Mouse (Mus musculus): Measurements from ENCODE around the gene Hook2. TPM values are rescaled to one million over a fixed set of nuclear protein-coding genes. Genes with fewer than 3 reads are reported as not detected.

The Hook2 gene
- polyA plus RNA-seq (2012; ENCODE audit: insufficient read depth, insufficient read length, missing spikeins), result 1.1 and 1.6 TPM in 2 replicates

DNA sequence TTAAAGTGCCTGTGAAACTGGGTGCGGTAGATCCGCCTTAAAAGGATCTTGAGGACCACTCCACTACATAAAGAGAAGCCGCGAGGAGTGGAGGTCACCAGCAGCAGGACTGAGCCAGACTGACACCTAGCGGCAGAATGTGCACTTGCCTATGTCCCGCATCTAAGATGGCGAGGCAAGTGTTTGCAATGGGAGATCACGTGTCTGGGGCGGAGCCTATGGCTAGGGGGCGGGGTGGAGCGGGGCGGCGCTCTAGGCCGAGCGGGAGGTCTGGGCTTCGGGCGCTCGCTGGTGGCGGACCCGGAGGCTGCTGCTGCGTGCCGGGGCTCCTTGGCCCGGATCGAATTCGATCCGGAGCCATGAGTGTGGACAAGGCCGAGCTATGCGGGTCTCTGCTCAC lies at the start of gene Hook2:
TSS of gene Hook2 (plus strand) at position 255 of the 400 bp plus-strand sequence.
- Histone ChIP-seq H3K4me3 (ENCODE audit: insufficient read depth, low read depth, low read length) (peak within 1 kb of the TSS; percentile 67), H3K4me1 (ENCODE audit: control insufficient read depth, insufficient read depth, insufficient read length, low read length) (peaks cover 3% of the 10 kb centered on the region; the same call in 1 of the 2 replicates), H3K27ac (replicated peaks; ENCODE audit: low read depth, low read length) (peak within 1 kb of the TSS; percentile 74)

DNA sequence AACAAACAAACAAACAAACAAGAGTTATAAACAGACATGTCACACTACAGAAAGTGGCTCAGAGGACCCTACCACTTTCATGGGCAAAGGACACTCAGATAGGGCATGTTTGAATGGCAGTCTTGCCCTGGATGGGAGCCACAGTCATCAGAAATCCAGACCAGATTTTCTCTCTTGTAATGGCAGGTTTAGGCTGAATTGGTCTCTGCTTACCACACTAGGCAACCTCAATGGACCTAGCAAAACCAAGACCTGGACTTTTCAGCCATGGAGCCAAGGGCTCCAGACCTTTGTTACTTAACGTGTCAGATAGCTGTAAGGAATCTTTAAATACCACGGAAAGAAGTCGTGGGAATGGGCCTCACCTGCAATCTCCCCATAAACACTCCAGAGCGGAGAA lies 46.7 kb upstream of the Hook2 start:
- H3K4me1 ChIP-seq (ENCODE audit: control insufficient read depth, insufficient read depth, insufficient read length, low read length), result no peaks in the 10 kb centered on the region
- H3K27ac ChIP-seq (replicated peaks; ENCODE audit: low read depth, low read length), result no peak overlapping the region
- no peak overlapping the region for H3K4me3 ChIP-seq (ENCODE audit: insufficient read depth, low read depth, low read length)

DNA sequence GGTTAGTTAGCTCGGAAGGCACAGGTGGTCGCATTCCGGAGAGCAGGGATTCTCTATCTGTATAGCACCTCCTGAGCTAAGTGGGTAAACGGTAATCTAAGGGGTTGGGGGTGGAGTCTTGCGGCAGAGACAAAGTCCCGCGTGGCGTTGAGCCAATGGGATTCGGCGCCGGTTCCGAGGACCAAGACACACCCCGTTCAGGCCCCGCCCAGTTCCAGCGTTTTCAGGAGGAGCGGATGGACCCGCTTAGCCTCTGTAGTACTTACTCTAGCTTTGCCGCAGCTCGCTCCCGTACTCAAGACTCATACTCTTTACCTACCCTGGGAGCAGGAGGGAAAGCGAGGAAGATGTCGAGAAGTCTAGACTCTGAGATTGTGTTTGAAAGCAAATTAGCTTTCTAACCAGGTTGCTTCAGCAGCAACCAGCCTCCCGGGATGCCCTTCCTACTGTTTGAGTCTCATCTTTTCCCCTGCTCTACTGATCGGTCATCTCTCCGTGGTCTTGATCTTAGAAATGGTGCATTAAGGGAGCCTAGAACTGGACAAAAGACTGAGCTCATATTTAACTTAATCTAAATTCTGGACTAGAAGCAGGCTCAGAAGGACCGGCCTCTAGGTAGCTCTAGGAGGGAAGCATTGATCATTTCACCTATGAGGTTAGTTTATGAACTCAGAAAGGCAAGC lies 45.8 kb upstream of the Hook2 start:
- Histone ChIP-seq H3K27ac (replicated peaks; ENCODE audit: low read depth, low read length) (no peak overlapping the region), H3K4me3 (ENCODE audit: insufficient read depth, low read depth, low read length) (peak overlapping the region; percentile 30), H3K4me1 (ENCODE audit: control insufficient read depth, insufficient read depth, insufficient read length, low read length) (no peaks in the 10 kb centered on the region)

DNA sequence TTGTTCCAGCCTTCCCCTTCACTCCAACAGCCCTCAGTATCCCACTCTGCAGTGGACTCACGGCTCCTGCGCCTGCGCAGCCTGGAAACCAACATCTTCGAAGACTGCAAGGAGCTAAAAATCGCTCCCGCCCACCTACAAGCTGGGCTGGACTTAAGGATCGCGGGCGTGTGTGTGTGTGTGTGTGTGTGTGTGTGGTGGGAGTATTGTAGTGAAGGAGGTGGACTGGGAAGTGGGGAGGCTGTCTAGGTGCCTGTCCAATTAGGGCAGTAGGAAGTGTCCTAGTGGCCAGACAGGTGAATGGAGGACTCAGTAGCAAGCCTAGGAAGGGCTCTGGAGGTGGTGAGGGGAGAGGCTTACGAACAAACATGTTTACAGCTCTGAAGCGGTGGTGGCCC lies 45.2 kb upstream of the Hook2 start:
- peak overlapping the region; percentile 20; the same call in 1 of the 2 replicates for H3K4me3 ChIP-seq (ENCODE audit: insufficient read depth, low read depth, low read length)
- no peaks in the 10 kb centered on the region for H3K4me1 ChIP-seq (ENCODE audit: control insufficient read depth, insufficient read depth, insufficient read length, low read length)
- no peak overlapping the region for H3K27ac ChIP-seq (replicated peaks; ENCODE audit: low read depth, low read length)

DNA sequence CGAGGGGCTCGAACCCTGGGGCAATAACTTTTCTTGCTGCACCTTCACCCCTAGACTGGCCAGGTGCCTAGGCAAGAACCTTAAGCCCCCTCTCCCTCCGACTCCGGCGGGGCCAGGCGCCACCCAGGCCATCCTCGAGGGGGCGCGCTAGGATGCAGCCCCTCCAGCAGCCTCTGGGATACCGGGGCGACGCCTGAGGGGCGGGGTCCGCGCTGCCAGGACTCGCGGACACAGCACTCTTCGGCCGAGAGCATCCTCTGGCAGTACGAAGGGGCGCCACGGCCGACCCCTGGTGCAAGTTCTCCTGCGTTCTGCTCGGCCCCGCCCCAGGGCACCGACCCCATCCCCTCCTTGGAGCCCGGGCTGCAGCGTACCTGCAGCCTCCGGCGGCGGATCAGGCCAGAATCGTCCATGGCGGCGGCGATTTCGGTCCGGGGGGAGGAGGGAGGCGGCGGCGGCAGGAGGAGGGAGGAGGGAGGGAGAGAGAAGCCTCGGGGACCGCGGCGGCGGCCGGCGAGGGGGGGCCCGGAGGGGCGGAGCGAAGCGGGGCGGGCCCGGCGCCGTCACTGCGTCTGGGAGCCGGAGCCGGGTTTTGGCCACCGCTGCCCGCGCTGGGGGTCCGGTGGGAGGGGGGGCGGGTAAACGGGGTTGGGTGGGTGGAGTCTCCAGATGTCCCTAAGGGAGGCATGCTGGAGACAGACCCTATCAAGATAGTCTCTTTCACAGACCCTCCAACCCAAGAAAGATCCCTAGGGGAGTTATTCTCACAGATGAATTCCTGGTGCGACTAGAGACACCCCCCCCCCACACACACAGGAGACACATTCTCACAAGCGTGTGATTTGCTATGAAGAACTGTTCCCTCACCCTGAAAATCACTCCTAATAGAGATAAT lies 44.5 kb upstream of the Hook2 start:
- no peak overlapping the region for H3K27ac ChIP-seq (replicated peaks; ENCODE audit: low read depth, low read length)
- peak overlapping the region; percentile 20 for H3K4me3 ChIP-seq (ENCODE audit: insufficient read depth, low read depth, low read length)
- no peaks in the 10 kb centered on the region for H3K4me1 ChIP-seq (ENCODE audit: control insufficient read depth, insufficient read depth, insufficient read length, low read length)

DNA sequence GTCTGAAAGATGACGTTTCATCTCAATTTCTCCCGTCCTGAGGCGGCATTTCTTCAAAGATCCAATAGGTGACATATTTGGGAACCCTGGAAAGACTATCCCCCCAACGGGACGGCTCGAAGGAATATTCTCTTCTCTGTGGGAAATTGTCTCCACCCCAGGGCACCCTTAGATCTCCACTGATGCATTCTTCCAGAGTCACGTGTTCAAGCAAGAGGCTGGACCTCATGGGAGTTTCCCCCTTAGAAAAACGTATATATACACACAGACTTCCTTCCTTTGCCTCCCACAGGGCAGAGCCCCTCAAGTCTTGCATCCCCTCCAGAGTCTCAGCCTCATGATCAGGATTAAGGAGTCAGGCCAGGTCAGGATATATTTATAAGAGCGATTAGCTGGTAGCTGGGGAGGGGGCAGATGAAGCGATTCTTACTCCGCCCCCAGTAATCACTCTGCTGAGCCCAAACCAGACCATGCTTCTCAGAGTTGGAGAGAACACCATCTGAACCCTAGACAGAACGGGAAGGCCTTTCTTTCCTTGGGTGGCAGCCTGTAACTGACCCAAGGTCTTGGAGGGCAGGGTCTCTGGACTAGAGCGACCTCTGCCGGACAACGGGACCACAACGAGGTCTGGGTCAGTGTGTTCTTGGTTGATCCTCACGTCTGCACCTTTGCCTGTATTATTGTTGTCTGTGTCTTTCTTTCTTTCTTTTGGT lies 43.7 kb upstream of the Hook2 start, which contains the start of gene Rtbdn:
TSS of gene Rtbdn (plus strand) at position 464 of the 713 bp plus-strand sequence.
- H3K4me1 ChIP-seq (ENCODE audit: control insufficient read depth, insufficient read depth, insufficient read length, low read length), result no peaks in the 10 kb centered on the region
- no peak within 1 kb of the TSS for H3K27ac ChIP-seq (replicated peaks; ENCODE audit: low read depth, low read length)
- peak within 1 kb of the TSS; percentile 20 for H3K4me3 ChIP-seq (ENCODE audit: insufficient read depth, low read depth, low read length)

DNA sequence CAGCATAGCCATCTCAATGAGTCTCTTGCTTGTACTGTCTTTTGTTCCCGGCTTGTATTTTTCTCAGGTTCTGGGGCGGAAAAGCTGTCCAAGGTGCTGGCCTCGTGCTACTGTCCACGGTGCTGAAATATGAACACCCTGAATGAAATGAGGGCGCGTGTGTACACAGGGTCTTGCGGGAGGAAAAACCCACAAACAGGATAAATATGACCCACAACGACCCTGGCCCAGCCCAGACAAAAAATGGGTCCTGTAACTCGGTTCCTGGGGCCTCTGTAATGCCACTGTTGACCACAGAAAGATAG lies 43.2 kb upstream of the Hook2 start:
- Histone ChIP-seq H3K27ac (replicated peaks; ENCODE audit: low read depth, low read length) (no peak overlapping the region), H3K4me3 (ENCODE audit: insufficient read depth, low read depth, low read length) (no peak overlapping the region), H3K4me1 (ENCODE audit: control insufficient read depth, insufficient read depth, insufficient read length, low read length) (no peaks in the 10 kb centered on the region)

DNA sequence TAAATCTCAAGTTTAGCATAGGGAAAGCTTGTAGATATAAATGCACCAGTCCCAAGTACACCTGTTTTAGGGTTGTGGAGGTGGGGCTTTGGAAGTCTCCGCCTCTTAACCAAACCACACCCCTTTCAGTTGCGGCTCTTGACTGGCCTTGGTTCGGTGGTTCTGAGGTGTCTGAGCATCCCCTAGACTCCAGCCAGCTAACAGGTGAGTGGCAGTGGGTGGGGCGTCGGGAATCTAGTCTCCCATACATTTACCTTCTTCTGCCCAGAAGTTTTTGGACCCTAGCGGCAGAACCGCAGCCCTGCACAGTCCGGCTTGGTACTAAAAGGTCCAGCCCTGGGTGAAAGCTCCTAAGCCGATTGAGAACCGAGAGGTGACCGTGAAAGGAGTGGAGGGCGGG lies 40.6 kb upstream of the Hook2 start:
- H3K4me3 ChIP-seq (ENCODE audit: insufficient read depth, low read depth, low read length), result no peak overlapping the region
- no peak overlapping the region for H3K27ac ChIP-seq (replicated peaks; ENCODE audit: low read depth, low read length)
- H3K4me1 ChIP-seq (ENCODE audit: control insufficient read depth, insufficient read depth, insufficient read length, low read length), result no peaks in the 10 kb centered on the region

DNA sequence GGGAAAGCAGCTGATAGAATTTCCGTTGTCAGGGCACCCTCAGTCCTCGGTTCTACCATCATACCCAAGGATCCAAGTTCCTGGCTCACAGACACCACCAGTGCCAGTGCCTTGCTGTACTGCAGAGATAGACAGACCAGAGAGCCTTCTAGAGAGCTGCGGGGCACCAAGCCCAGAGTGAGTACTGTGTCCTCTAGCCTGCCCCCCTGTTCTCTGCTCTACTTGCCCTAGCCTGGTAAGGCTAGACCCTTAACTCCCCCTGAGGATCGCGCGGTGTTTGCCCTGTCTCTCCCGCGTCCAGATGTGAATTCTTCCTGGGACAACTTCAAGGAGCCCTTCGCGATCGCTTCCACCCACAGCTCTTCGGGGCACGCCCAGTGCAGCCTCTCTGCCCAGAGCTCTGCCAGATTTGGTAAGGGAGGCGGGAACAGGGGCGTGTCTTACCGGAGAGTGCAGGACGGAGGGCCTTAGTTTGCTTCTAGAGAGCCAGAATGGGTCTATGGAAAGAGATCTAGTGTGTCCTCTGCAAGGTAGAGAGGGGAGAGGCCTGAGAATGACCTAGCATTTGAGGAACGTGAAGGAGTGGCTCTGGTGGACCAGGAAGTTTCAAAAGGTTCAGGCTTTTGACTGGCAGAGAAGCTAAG lies 37.7 kb upstream of the Hook2 start:
- H3K4me1 ChIP-seq (ENCODE audit: control insufficient read depth, insufficient read depth, insufficient read length, low read length), result no peaks in the 10 kb centered on the region
- H3K27ac ChIP-seq (replicated peaks; ENCODE audit: low read depth, low read length), result no peak overlapping the region
- H3K4me3 ChIP-seq (ENCODE audit: insufficient read depth, low read depth, low read length), result no peak overlapping the region

DNA sequence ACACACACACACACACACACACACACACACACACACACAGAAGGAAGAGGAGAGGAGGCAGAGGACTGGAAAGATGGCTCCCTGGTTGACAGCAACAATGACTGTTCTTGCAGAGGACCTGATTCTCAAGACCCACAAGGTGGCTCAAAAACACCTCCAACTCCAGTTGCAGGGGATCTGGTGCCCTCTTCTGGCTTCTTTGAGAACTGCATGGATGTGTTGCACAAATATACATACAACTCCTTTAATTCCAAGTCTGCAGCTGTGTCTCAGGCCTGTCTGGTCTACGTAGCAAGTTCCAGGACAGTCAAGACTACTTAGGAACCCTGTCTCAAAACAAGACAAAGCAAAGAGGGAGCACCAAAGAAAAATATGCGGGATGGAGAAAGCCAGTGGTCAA lies 33.6 kb upstream of the Hook2 start:
- H3K27ac ChIP-seq (replicated peaks; ENCODE audit: low read depth, low read length), result no peak overlapping the region
- H3K4me1 ChIP-seq (ENCODE audit: control insufficient read depth, insufficient read depth, insufficient read length, low read length), result no peaks in the 10 kb centered on the region
- no peak overlapping the region for H3K4me3 ChIP-seq (ENCODE audit: insufficient read depth, low read depth, low read length)

DNA sequence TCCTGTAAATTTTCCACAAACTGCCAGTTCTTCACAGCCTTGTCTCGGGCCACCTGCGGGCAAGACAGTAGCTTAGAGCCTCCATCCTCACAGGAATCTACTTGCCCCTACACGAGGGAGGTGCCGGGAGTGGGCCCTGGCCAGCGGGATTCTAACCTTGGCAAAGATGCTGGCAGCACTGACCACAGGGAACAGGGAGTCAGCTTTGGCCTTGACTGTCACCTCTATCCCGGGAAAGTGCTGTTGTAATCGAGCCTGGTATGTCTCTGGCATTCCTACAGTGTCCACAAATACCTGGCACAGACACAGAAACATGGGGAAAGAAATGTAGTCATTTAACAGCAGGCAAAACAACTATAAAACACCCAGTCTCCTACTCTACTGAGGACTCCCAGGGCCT lies 30.6 kb upstream of the Hook2 start:
- Histone ChIP-seq H3K27ac (replicated peaks; ENCODE audit: low read depth, low read length) (no peak overlapping the region), H3K4me1 (ENCODE audit: control insufficient read depth, insufficient read depth, insufficient read length, low read length) (no peaks in the 10 kb centered on the region), H3K4me3 (ENCODE audit: insufficient read depth, low read depth, low read length) (no peak overlapping the region)

DNA sequence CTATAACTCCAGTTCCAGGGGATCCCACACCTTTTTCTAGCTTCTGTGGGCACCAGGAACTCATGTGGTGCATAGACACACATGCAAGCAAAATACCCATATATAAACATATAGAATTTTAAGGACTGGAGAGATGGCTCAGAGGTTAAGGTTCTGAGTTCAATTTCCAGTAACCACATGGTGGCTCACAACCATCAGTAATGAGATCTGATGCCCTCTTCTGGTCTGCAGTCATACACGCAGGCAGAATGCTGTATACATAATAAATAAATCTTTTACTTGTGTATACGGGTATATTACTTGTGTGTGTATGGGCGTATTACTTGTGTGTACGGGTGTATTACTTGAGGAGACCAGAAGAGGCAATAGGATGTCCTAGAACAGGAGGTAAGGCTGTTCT lies 26.5 kb upstream of the Hook2 start:
- no peak overlapping the region for H3K4me3 ChIP-seq (ENCODE audit: insufficient read depth, low read depth, low read length)
- H3K4me1 ChIP-seq (ENCODE audit: control insufficient read depth, insufficient read depth, insufficient read length, low read length), result peaks cover 12% of the 10 kb centered on the region; the same call in 1 of the 2 replicates
- no peak overlapping the region for H3K27ac ChIP-seq (replicated peaks; ENCODE audit: low read depth, low read length)

DNA sequence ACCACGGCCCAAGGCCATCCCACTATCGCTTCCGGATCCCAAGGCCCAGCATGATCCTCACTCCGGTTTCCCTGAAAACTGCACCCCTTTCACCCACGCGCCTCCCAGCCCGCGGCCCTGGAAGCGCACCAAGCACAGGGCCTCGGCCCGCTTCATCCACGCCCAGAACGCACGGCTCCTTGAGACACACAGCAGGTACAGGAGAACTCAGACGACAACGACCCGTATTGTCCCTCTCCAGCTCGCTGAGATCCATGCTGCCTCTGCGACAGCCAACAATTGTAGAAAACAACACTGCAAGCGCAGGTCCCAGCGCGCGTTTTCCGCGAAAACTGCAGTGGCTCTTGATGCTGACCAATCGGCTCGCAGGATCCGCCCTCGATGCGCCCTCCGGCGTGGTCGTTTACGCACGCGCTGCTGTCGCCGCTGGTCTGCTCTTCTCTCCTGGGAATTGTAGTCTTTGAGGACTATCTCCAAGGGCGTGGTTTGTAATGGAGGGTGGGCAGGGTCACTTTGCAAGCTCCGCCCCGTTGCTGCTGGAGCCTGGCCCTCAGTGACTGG lies 24.6 kb upstream of the Hook2 start:
- no peak overlapping the region for H3K27ac ChIP-seq (replicated peaks; ENCODE audit: low read depth, low read length)
- peaks cover 14% of the 10 kb centered on the region; the same call in 1 of the 2 replicates for H3K4me1 ChIP-seq (ENCODE audit: control insufficient read depth, insufficient read depth, insufficient read length, low read length)
- H3K4me3 ChIP-seq (ENCODE audit: insufficient read depth, low read depth, low read length), result peak overlapping the region; percentile 64

DNA sequence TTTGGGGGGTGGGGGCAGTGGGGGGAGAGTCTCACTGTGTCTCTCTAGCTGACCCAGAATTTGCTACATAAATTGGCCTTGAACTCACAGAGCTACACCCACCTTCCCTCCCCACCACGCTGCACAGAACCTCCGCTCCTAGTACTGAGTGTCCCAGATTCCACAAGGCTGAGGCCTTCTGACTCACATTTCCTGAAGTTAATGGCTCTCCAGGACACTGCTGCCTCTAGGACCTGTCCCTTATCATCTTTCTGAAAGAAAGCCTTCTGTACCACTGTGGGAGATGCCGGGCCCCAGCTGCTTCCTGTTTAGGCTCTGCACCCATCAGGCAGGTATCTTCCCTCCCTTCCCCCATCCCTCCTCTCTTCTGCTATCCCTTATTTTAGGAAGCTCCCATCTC lies 23.8 kb upstream of the Hook2 start:
- peaks cover 14% of the 10 kb centered on the region; the same call in 1 of the 2 replicates for H3K4me1 ChIP-seq (ENCODE audit: control insufficient read depth, insufficient read depth, insufficient read length, low read length)
- H3K4me3 ChIP-seq (ENCODE audit: insufficient read depth, low read depth, low read length), result no peak overlapping the region
- peak overlapping the region; percentile 27; the same call in 1 of the 2 replicates for H3K27ac ChIP-seq (replicated peaks; ENCODE audit: low read depth, low read length)

All from brown adipose tissue, adult 24 weeks (tissue).